Mouse (Mus musculus): ENCODE results near the gene 4930402F06Rik.

Gene 4930402F06Rik

DNA sequence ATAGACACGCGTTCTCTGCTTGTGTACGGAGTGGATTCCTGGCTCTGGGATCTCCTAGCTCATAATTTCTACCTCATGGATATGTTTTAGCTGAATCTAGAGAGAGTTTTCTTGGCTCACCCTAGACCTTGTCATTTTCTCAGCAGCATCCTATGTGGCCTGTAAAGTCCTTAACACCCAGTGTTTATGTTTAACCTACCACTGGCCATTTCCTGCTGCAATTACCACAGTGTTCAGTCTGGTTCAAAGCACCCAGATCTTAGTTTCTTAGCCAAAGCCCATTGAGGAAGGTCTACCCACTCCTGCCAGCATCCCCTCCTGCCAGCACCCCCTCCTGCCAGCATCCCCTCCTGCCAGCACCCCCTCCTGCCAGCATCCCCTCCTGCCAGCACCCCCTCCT lies 15.8 kb upstream of the 4930402F06Rik start:
- peak; percentile 8 for DNase-seq

DNA sequence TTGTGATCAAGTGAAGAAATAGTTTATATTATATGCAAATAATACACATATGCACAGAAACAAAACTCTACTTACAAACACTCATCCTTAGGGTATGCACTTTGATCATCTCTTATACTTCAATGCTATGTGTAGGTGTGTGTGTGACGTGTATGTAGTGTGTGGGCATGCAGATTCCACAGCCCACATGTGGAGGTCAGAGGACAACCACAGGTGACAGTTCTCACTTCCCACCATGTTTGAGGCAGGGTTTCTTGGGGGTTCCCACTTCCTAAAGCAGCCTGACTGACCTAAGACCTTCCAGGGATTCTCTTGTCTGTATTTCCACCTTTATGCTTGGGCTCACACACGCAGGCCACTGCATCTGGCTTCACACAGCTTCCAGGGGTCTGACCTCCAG lies 15.3 kb upstream of the 4930402F06Rik start:
- no peak for DNase-seq

DNA sequence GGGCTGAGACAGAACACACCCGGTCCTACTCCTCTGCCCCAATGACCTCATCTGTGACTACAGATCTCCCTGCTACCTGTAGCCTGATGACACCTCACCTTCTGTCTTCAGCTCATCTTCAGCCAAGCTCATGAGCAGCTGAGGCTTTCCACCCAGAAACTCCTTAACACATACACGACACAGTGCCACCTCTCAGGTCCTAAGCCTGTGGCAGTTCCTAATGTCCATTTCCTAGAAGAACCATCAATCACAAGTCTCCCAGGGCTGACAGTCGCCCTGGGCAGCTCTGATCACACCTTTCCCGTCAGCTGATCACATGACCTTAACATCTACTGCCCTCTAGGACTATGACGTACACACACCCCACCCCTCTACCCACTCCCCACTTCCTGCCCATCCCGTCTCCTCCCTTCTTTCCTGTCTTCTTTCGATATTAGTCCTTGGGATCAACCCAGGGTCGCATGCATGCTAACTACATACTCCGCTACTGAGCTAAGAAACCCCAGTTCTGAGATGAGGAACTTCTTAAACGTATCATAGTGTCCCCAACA lies 14.7 kb upstream of the 4930402F06Rik start:
- no peak for DNase-seq

DNA sequence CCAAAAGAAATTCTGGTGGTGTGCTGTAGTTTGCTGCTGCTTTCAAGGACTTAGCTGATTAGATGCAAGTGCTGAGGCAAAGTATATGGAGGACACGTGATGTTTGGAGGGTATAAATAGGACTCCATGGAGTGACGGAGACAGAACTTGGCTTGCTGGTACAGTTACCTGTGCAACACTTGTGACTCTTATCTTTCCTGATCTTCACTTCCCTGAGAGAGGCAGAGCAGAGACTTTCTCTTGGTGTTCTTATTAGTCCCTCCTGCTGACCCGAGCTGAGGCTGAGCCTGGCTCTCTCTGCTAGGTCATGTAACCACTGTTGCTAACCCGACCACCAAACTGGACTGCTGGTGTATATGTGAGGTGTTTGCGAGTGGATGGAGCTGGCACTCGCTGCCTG lies 12.5 kb upstream of the 4930402F06Rik start:
- DNase-seq, result no peak

DNA sequence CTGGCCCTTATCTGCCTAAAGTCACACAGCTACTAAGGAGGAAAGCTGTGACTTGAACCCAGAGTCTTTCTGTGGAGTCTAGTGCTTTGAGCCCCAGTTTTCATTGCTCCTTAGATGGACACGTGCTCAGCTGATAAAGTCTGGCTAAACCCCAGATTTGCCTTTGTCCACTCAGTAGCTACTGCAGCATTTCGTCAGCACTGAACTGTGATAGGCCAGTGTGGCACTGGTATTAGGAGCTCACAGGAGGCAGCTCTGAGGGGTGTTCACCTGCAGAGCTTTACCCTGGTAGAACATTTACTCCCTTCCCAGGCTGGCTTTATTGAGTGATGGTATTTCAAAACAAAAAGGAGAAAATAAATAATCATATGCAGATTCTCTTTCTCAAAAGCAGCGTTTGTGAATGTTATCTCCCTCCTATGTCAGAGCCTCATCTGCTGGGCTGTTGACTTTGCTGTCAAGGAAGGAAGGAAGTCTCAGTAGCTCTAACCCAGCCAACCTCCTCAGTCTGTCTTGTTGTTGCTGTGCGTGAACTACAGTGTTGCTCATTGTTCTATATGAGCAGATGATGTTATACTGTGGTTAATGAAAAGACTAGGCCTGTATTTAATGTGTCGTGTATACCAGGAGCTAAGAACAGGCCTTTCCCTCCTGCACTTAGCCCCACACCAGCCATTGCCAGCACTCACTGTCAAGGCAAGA lies 11.6 kb upstream of the 4930402F06Rik start:
- DNase-seq, result no peak

DNA sequence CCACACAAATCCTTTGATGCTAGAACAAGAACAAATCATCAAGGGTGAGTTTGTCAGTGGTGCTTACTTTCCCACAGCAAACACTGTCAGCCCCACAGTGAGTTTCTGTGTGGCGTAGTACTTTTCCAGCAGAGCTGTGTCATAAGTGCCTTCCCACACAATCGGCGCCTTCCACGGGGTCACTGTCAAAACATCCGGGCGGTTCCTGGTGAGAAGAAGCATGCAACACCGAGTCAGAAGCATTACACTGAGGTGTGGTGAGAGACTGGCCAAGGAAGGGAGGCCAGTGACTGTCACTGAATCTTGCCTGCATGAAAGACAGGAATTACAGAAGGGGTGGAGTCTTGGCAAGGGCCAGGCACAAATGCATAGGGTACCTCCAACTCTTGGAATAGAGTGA lies 10.9 kb upstream of the 4930402F06Rik start:
- no peak for DNase-seq

DNA sequence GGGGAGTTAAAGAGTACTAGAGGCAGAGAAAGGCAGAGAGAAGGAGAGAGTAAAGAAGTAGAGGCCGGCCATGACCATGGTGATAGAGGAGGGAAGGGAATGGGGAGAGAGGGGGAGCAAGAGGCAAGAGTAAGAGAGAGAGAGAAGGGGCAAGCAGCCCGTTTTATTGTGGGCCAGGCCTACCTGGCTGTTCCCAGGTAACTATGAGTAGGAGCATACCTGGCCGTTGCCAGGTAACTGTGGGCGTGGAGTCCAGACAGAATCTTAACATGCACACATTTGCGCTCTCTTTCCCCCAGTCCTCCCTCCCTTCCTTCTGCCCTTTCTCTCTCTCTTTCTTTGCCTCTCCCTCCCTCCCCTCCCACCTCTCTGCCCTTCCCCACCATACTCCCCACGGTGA lies 10.3 kb upstream of the 4930402F06Rik start:
- no peak for DNase-seq

DNA sequence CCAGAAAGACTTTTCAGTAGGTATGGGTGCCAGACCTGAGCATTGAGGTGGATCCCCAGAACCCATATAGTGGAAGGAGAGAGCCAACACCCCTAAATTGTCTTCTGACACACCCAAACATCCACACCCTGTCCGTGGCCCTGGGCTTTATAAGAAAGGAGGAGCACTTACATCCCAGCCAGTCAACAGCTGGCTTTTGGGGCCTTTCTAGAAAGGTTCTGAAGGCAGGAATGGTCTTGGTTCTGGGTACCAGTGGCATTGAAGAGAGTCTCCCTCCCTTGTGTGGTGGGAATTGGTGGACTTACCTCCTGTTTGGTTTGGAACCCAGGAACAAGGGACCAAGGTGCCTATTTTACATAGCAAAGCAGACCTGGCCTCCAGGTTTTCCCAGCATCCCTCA lies 9.6 kb upstream of the 4930402F06Rik start:
- no peak for DNase-seq

DNA sequence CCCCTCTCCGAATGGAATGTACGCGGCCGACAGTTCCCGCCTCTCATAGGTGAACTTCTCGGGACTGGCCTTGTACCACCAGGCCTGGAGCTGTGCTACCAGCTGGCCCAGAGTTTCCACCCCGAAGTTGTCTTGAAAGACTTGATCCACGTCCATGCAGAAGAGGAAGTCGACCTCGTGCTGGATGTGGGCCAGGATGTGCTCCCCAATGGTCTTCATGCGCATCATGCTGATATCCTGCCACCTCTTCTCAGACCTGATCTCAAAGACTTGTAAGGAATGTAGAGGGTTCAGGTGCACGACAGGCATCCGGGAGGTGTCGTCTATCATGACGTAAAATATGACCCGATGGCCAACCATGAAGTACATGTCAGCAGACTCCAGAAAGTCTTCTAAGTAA lies 5.4 kb upstream of the 4930402F06Rik start:
- no peak for DNase-seq

DNA sequence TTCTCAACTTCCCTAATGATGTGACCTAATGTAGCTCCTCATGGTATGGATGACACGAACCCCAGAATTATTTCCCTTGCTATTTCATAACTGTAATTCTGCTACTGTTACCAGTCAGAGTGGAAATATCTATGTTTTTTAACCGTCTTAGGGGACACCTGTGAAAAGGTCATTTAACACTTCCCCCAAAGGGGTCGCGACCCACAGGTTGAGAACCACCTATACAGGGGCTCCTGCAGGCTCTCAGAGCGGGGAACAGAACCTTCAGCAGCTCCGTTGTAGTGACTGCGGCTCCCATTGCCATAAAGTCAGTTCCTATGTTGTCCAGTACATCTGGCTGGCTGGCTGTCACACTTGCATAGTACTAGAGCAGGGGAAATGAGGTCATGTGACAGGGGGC lies 3.8 kb upstream of the 4930402F06Rik start:
- DNase-seq, result no peak

DNA sequence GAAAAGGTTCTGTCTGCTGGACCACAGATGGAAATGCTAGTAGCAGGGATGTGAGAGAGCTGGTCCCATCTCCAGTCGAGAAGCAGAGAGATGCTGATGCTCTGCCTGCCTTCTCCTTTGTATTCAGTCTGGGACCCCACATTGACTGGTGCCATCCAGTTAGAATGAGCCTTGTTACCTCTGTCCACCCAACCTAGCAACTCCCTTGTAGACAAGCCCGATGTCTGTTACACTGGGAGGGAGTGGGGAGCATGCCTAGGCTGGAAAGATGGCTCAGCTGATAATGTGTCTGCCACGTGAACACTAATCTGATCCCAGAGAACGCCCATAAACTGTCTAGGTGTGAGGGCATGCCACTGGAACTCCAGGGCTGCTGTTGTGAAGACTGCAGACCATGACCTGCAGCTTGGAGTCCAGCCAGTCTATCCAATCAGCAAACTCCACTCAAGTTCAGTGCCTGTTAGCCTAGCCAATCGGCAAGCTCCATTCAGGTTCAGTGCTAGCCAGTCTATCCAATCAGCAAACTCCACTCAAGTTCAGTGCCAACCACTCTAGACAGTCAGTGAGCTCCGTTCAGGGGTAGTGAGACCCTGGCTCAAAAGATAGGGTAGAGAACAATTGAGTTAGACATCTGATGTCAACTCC lies 1.3 kb upstream of the 4930402F06Rik start:
- no peak for DNase-seq

DNA sequence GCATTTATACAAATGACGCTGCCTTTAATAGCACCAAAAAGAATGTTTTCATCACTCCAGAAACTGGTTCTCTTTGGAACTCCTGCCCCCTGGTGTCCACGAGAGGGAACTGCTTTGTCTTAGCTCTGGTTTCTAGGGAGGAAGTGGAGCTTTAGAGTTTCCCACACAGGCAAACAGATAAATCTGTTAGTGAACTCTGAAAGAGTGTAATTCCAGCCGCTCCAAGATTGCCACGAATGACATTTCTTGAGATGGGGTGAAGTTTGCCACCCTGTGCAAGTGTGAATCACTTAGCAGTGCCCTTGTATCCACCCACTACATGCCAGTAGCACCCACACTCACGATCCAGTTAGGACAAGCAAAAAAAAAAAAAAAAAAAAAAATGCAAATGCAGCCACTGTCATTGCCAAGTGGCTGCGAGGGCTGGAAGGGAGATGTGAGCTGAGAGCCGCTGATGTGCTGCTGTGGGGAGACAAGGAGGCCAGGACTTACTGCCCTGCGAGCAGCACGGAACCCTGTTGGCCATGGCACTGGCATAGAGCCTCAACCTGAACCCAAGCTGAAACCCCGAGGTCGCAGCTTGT lies 707 bp upstream of the 4930402F06Rik start:
- peak; percentile 79 for DNase-seq

DNA sequence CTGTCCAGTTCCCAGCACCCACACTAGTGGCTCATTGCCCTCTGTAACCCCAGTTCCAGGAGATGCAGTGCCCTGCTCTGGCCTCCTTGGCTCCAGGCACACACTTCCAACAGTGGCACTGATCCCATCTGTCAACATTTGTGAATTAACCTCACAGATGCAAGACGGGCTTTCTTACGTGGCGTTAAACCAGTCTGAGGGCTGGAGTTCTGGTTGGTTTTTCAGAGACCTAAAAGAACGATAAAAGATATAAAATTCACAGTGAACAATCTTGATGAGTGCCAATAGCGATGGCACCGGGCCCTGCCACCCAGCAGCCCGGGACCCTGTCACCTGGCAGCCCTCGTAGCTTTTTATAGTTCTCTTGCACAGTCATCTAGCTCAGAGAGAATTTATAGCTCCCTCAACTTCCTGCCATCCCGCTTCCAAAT lies 11.5 kb downstream of the 4930402F06Rik start:
- no peak for DNase-seq

DNA sequence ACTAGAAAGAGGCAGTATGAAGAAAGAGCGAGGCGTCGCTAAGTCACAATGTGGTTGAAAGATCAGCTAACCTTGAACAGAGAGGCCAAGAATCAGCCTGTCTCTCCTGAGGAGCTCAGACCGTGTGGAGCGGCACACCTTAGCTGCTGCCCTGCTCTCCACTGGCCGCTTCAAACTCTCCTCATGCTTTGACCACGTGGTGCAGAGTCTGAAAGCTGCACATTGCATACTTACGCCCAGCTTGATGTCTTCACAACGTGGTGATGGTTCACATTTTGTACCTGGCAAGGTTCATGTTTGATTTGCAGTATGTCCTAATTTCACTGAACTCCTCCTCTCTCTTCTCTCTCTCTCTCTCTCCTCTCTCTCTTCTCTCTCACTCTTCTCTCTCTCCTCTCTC lies 17.7 kb downstream of the 4930402F06Rik start:
- DNase-seq, result no peak

DNA sequence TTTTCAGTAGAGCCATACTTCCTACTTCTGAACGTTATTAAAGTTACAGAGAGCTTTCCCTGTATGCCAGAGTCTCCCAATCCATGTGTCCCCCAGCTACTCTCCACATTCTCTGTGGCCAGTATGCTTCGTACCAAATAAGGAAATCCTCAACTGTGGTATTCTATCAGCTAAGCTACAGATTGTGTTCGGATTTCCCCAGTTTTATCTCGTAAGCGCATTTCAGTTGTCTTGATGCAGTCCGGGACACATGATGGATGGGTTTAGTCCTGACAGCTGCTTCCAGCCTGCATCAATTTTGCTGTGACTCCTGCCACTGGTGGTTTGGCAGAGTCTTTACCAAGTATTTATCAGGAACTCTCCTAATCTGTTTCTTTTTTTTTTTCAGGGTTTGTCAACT lies 19.4 kb downstream of the 4930402F06Rik start:
- no peak for DNase-seq

DNA sequence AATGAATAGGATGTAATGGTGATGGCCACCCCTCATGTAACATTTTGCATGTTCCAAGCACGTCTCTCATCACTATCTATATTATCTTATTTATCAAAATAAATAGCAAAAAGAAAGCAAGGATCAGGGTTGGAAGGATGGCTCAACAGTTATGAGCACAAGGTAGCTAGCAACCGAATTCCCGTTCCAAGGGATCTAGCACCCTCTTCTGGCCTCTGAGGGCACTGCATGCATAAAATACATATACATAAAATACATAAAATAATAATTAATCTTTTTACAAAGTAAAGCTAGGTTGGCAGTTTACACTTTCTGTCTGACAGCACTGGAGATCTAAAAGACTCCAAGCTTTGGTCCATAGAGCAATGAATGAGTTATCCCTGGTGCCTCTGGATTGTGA lies 24.0 kb downstream of the 4930402F06Rik start:
- DNase-seq, result peak; percentile 72

DNA sequence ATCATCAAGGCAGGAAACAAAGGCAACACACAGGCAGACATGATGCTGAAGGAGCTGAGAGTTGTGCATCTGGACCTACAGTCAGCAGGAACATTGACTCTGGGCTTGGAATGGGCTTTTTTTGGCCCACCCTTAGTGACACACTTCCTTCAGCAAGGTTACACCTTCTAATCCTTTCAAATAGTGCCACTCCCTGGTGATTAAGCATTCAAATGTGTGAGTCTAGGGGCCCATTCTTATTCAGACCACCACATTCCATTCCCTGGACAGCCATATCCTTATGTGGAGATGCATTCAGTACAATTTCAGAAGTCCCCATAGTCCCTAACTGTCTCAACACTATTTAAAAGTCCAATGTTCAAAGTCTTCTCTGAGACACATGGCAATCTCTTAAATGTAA lies 26.3 kb downstream of the 4930402F06Rik start:
- no peak for DNase-seq

DNA sequence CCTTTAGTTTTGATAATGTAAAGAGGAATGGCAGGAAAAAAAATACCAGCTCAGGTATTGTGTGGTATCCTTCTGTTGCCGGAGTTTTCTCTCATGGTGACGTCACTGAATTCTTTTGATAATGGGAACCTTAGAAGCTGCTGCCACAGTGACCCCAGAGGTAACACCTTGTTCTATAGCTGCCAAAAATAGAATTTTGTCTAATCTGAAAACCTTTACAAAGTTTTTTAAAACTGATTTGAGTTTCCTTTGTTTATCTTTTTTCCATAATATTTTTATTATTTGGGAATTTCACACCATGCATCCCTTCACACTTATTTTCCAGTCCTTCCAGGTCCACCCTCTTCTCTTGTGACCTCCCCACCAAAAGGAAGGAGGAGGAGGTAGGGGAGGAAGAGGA lies 29.3 kb downstream of the 4930402F06Rik start, which contains the start of gene 4930568D16Rik:
Gene 4930568D16Rik (minus strand): TSS at position 101 of the 400 bp plus-strand sequence.
- no peak for DNase-seq

DNA sequence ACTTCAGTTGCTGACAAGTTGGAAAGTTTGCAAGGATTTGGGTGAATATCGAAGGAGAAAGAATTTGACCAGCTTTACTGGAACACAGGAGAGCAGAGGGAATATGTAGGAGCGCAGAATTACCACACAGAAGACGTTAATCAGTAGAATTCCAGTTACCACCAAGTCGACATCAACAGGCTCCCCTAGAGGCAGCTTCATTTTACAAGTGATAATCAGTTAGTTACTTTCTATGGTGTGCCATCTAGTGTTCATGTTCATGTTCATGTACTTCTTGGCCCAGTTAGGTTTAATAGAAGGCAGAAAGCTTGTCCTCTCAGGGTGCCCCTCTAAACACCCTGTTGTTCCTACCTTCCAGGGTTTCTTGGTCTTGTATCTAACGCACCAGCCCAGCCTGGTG lies 47.8 kb downstream of the 4930402F06Rik start:
- DNase-seq, result no peak

DNA sequence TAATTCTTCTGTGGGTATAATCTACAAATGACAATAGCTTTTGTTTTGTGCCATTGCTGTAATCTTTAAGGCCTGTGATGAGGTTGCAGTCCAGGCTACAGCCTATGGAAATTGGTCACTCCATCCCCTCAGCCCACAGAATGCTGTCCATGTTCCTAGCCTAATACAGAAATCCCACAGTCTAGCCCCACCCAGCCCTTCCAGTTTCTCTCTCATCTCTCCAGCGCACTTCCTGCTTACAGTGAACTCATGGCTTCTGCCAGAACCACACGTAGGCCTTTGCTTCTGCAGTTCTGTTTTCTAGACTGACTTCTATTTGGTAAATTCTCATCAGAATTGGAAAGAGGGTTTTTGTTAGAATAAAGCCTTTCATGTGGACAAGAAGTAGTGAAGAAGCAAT lies 51.0 kb downstream of the 4930402F06Rik start:
- DNase-seq, result no peak

DNA sequence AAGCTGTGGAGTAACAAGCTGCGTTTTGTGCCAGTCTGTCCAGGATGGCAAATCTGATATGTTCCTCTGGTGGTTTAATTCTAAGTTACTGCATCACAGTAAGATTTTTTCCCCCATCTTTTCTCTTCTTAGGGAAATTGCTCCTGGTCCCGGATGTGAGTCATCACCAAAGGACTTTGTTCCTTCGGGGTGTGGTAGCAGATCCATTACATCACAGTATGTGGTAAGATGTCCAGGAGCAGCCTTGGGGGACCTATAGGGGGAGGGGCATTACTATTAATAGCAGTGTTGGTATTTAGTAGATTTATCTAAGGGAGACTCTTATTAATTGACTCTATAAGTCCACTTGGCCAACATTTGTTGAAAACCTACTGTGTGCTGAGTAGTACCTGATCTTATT lies 54.4 kb downstream of the 4930402F06Rik start:
- no peak for DNase-seq

DNA sequence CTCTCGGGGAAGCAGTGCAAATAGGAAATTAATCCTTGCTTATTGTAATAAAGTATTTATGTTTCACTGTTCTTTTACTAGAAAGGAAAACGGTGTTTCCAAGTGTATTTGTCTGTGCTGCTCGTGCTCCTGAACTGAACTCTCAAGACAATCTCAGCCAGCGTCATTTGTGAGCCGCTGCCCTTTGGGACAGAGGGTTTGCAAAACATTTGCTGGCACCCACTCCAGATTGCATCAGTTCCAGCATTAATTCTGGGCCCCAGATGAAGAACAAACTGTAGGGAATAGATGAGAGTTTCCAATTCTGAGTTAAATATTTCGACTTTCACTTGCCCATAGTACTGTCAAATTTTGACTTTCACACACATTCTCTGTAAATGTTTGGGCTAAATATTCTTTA lies 58.3 kb downstream of the 4930402F06Rik start:
- no peak for DNase-seq

DNA sequence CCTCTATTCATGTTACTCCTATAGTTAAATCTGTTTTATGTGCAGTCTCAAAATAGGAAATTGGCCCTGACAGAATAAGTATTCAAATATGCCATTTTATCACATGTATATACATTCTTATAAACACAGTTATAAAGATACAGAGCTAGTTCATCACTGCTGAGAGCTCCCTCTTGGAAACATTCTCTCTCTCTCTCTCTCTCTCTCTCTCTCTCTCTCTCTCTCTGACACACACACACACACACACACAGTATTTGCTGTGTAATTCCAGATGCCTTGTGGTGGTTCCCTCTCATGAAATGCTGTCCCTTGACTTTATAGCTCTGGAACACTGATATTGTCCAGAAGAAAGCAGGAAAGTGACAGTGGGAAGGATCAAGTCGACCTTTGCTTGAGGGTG lies 58.9 kb downstream of the 4930402F06Rik start:
- DNase-seq, result no peak

DNA sequence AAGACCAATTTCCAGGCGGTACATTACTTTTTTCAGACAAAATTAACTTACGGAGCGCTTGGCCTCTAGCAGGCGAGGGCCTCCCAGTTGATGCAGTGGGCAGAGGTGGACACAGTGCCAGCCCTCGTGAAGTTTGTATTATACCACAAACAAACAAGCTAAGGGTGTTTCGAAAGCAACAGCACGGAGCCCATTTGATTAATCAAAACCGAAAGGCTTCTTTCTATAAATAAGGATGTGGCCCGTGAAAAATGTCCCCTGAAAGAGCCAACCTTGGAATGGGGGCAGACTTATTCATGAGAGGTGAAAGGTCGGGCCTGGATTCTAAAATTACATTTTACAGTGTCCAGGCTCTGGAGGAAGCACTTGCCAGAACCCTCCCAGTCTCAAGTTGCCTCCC lies 59.6 kb downstream of the 4930402F06Rik start:
- DNase-seq, result no peak

Data from thymus, postnatal 4 days (tissue).